Mouse (Mus musculus) cerebellum, adult 9-10 months (tissue): ENCODE results near the gene Ppp6r3.

Experiments
- DNase-seq: peaks from one replicate; pipeline ENCODE4 v3.0.0; 2022

The Ppp6r3 gene

GRCm38 (mm10) chr19:3497216-3497615 lies 78.3 kb downstream of the Ppp6r3 start:
- no peak for DNase-seq

- DNase-seq, result no peak
Measured at GRCm38 (mm10) chr19:3489826-3490225, 85.7 kb downstream of the Ppp6r3 start.

- DNase-seq, result no peak
Measured at GRCm38 (mm10) chr19:3482831-3483230, 92.7 kb downstream of the Ppp6r3 start.

- no peak for DNase-seq
Measured at GRCm38 (mm10) chr19:3480101-3480500, 95.4 kb downstream of the Ppp6r3 start.

GRCm38 (mm10) chr19:3476996-3477395 lies 98.6 kb downstream of the Ppp6r3 start:
- no peak for DNase-seq

- DNase-seq, result no peak
Measured at GRCm38 (mm10) chr19:3471218-3471617, 104.3 kb downstream of the Ppp6r3 start.

- DNase-seq, result no peak
Measured at GRCm38 (mm10) chr19:3467574-3467973, 108.0 kb downstream of the Ppp6r3 start.

GRCm38 (mm10) chr19:3459986-3460385 lies 115.6 kb downstream of the Ppp6r3 start:
- DNase-seq, result no peak

DNA sequence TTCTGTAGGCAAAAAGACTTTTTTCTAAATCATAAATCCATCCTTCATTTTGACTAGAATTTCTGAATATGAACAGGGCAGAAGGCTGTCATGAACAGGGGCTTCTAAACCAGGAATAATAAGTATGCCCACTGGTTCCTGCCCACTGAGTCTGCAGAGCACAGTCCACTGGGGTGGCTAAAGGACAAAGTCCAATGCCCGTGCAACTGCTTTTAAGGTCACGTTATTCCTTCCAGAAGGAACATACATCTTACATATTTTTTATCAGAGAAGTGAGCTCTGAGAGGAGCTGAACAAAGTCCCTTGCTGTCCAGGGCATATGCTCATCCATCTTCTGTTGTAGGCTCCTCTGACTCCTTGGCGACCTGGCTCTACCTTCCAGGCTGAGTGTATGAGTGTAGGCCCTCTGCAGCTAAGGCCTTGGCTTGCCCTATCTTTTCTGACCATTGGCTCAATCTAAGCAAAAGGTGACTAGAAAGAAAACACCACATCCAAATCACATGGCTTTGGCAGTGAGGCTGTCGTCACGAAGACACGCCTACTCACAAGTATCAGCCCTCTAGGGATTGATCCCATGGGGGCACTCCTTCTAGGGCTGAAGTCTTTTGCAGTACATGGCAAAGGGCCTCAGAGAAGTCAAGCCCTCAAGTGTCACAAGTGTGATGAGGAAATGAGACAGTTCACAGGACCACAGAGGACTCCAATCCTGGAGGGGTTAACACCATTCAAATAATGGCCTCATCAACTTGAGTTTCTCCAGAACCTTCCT lies 117.0 kb downstream of the Ppp6r3 start:
- DNase-seq, result no peak

- no peak for DNase-seq
Measured at GRCm38 (mm10) chr19:3457700-3458099, 117.8 kb downstream of the Ppp6r3 start.

GRCm38 (mm10) chr19:3451649-3452048 lies 123.9 kb downstream of the Ppp6r3 start:
- no peak for DNase-seq

- DNase-seq, result peak; percentile 75
Measured at GRCm38 (mm10) chr19:3451170-3451569, 124.4 kb downstream of the Ppp6r3 start.

- no peak for DNase-seq
Measured at GRCm38 (mm10) chr19:3450714-3451113, 124.8 kb downstream of the Ppp6r3 start.

- DNase-seq, result no peak
Measured at GRCm38 (mm10) chr19:3449248-3449647, 126.3 kb downstream of the Ppp6r3 start.

GRCm38 (mm10) chr19:3447348-3447747 lies 128.2 kb downstream of the Ppp6r3 start:
- no peak for DNase-seq

GRCm38 (mm10) chr19:3441092-3441491 lies 134.5 kb downstream of the Ppp6r3 start:
- DNase-seq, result no peak

DNA sequence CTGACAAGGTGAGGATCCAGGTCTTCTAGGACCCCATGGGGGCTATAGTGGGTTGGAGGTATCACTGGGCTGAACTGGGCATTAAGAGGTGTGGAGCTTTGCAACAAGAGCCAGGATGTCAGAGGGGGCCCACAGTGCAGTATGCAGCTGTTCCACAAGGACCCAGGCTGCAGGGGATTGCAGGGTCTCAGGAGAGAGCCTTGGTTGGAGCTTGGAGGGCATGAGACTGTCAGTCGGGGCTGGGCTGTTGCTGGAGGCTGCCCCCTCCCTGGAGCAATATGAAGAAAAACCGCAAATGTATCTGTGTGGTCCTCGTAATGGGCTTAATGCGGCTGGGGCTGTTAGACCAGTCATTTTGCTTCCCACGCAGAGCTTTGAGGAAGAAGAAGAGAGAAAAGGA lies 134.9 kb downstream of the Ppp6r3 start:
- no peak for DNase-seq

- DNase-seq, result no peak
Measured at GRCm38 (mm10) chr19:3437980-3438379, 137.6 kb downstream of the Ppp6r3 start.

DNA sequence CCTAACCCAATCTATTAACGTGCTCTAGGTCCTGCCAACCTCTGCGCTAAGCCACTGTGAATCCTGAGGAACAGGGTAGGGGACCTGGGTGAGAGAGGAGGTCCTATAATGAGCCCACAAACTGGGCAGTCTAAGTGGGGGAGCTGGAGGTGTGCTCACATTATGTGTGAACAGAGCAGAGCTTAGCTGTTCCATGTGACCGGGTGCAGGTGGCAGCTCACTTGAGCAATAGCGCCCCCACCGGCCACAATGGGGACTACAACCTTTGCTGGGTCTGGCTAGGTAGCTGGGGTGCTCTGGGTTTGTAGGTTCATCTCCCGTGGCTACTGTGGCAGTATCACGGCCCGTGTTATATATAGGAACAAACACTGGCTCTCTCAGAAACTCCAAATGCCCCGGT lies 138.7 kb downstream of the Ppp6r3 start:
- no peak for DNase-seq

- no peak for DNase-seq
Measured at GRCm38 (mm10) chr19:3435824-3436223, 139.7 kb downstream of the Ppp6r3 start.

GRCm38 (mm10) chr19:3434641-3435040 lies 140.9 kb downstream of the Ppp6r3 start:
- DNase-seq, result no peak

- no peak for DNase-seq
Measured at GRCm38 (mm10) chr19:3434124-3434523, 141.4 kb downstream of the Ppp6r3 start.

DNA sequence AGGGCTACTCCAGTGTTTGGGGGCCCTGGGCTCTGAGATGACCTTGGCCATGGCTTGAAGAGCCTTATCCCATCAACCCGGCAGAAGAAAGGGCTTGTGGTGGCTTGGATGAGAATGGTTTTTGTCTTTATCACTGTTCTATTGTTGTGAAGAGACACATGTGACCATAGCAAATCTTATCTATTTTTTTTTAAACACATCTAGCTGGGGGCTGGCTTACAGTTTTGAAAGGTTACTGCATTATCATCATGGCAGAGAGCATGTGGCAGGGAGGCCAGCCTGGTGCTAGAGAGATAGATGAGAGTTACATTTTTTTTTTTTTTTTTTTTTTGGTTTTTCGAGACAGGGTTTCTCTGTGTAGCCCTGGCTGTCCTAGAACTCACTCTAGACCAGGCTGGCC lies 143.6 kb downstream of the Ppp6r3 start:
- DNase-seq, result no peak

DNA sequence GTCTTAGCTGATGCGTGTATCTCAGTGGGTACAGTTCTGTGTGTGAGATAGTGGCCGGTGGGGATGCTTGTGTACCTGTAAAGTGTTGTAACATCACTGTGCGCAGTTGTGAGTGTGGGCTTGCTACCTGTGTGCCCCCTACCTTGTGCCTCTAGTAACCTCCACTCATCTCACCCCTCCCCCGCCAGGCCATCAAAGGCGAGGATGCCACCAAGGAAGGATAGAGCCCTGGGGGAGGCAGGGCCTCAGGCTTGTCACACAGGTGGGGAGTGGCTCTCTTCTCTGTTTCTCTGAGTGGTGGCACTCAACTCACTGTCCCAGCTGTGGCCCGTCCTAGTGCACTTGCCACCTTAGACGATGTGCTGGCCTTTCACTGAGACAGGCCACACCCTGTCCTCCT lies 144.5 kb downstream of the Ppp6r3 start:
- no peak for DNase-seq

DNA sequence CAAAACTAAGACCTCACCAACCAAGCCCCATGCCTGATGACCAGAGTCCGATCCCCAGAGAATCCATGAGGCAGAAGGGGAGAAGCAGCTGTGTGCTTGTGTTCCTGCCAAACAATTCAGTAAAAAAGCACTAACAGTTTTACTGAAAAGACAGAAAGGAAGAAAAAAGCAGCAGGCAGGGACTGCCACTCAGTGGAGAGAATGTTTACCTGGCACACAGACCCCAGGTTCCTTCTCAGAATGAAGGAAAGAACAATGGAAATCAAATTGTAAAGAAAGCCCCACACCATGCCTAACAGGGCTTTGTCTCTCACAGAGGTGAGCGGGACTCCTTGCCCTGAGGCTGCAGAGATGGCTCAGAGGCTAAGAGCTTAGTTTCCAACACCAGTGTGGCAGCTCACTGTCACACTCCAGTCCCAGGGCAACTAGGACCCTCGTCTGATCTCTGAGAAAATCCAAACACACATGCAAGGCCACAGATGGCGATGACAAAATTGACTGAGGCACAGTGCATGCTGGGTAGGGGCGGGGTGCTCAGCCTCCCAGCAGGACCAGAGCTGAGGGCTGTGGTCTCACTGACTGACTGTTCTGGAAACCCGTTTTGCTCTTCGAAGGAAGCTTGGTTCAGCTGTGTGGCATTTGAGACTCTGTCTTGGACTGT lies 146.3 kb downstream of the Ppp6r3 start:
- DNase-seq, result no peak
